Mouse (Mus musculus) myocyte (in vitro differentiated cells): ENCODE measurements at regions not wholly inside any gene's neighbourhood (a gene's known extent, or its start where the extent isn't known, plus 50 kb on each side); places are given as distances from the start of the nearest gene placed in this dataset.

Source experiments
- CEBPB ChIP-seq: IDR thresholded peaks from 2 replicates; pipeline ENCODE4 v1.6.1; 2011; ENCODE audit warnings: mild to moderate bottlenecking, moderate library complexity; ENCODE audit not compliant: poor library complexity, insufficient read depth, severe bottlenecking
- E2F4 ChIP-seq: IDR thresholded peaks from one replicate; pipeline ENCODE4 v1.6.1; 2011; ENCODE audit warnings: mild to moderate bottlenecking, control low read depth, moderate library complexity; ENCODE audit not compliant: insufficient read depth
- MAX ChIP-seq: IDR thresholded peaks from one replicate; pipeline ENCODE4 v1.6.1; 2011; ENCODE audit warnings: low read depth, mild to moderate bottlenecking, control low read depth
- MYOD1 ChIP-seq, 3 experiments: IDR thresholded peaks; one replicate each; pipeline ENCODE4 v1.6.1; 2011; ENCODE audit warnings: control low read depth in 2 of 3, low read depth in 2 of 3, mild to moderate bottlenecking in 2 of 3, moderate library complexity in 1 of 3; ENCODE audit not compliant: insufficient read length in 2 of 3, control insufficient read depth in 1 of 3
- MYOG ChIP-seq, 3 experiments: IDR thresholded peaks; one replicate each; pipeline ENCODE4 v1.6.1; 2011; ENCODE audit warnings: control low read depth in 2 of 3, low read depth in 2 of 3, mild to moderate bottlenecking in 2 of 3; ENCODE audit not compliant: insufficient read length in 2 of 3, control insufficient read depth in 1 of 3, insufficient read depth in 1 of 3
- POLR2A ChIP-seq: IDR thresholded peaks from one replicate; pipeline ENCODE4 v1.6.1; 2011; ENCODE audit warnings: low read depth, mild to moderate bottlenecking, control low read depth, moderate library complexity; ENCODE audit not compliant: insufficient read length
- POLR2AphosphoS2 ChIP-seq: IDR thresholded peaks from one replicate; pipeline ENCODE4 v1.6.1; 2011; ENCODE audit warnings: low read depth, control low read depth; ENCODE audit not compliant: insufficient read length
- REST ChIP-seq: IDR thresholded peaks from one replicate; pipeline ENCODE4 v1.6.1; 2011; ENCODE audit warnings: mild to moderate bottlenecking, control low read depth, moderate library complexity; ENCODE audit not compliant: insufficient read depth, insufficient read length
- SRF ChIP-seq: IDR thresholded peaks from one replicate; pipeline ENCODE4 v1.6.1; 2011; ENCODE audit warnings: low read depth; ENCODE audit not compliant: control insufficient read depth, insufficient read length
- TCF12 ChIP-seq: IDR thresholded peaks from one replicate; pipeline ENCODE4 v1.6.1; 2011; ENCODE audit warnings: mild to moderate bottlenecking, control low read depth; ENCODE audit not compliant: poor library complexity, insufficient read depth, severe bottlenecking
- USF1 ChIP-seq: IDR thresholded peaks from one replicate; pipeline ENCODE4 v1.6.1; 2011; ENCODE audit warnings: low read depth, mild to moderate bottlenecking, control low read depth, moderate library complexity

- TF ChIP-seq POLR2A (no peak), USF1 (no peak), CEBPB (no peak), MYOG (IDR thresholded peaks at IDR 0.05; ENCODE audit: control insufficient read depth in 1 of 3, insufficient read depth in 1 of 3, insufficient read length in 2 of 3, low read depth in 2 of 3) (no peak), E2F4 (no peak), MAX (no peak), MYOD1 (IDR thresholded peaks at IDR 0.05; ENCODE audit: control insufficient read depth in 1 of 3, insufficient read length in 2 of 3, low read depth in 2 of 3) (no peak), POLR2AphosphoS2 (no peak), SRF (no peak), TCF12 (no peak), REST (no peak)
Measured at GRCm38 (mm10) chr3:56478544-56479140, 295.1 kb upstream of the Nbea start.
